Mouse (Mus musculus): ENCODE measurements around the gene Supt3. TPM values are rescaled to one million over a fixed set of nuclear protein-coding genes. Genes with fewer than 3 reads are reported as not detected.

Supt3 gene
- polyA plus RNA-seq, 1 experiment from 2014 or later, result 18.6 TPM

DNA sequence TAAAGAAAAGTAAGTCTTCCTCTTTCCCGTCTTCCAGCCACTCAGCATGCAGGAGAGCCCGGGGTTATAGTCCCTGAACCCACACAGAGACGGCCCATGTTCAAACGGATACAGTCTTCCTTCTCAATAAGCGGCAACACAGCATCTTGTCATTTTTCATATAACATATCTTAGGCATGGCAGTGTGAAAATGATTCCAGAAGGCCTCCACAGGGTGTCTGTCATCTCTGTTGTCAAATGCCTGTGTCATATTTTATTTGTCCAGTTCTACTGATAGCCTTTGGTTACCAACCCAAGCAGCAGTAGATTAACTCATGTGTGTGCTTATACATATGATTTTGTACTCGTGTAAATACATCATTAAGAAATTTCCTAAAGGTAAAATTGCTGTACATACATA lies 270.3 kb downstream of the Supt3 start:
- Histone ChIP-seq H3K27ac (no peak overlapping the region), H3K36me3 (no peaks in the 10 kb centered on the region), H3K4me3 (replicated peaks) (no peak overlapping the region), H3K4me2 (replicated peaks) (no peak overlapping the region), H3K9ac (no peak overlapping the region), H3K27me3 (replicated peaks) (no peaks in the 10 kb centered on the region), H3K4me1 (replicated peaks) (no peaks in the 10 kb centered on the region), H3K9me3 (no peaks in the 10 kb centered on the region)
- WGBS, result 85% methylated on average over 6 of the region's 6 CpGs
- ATAC-seq, result no peak

DNA sequence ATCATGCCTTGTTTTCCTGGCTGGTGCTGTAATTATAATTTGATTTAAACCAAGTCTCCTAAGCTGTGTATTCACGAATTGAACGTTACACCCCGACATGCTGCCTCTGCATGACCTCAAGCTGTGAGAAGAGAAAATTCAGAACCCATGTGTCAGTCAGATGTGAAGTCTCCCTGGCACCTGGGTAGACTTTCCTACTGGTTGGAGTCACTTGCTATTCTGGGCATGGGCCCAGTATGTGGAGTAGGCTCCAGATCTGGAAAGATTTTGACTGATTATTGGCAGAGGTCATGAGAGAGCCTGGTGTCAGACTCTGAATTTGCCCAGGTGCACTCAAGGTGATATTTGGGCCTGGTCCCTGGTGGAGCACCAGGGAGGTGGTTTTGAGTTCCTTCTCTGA lies 275.0 kb downstream of the Supt3 start:
- H3K27me3 ChIP-seq (replicated peaks), result no peaks in the 10 kb centered on the region
- H3K4me1 ChIP-seq (replicated peaks), result no peaks in the 10 kb centered on the region
- no peak overlapping the region for H3K4me2 ChIP-seq (replicated peaks)
- H3K27ac ChIP-seq, result no peak overlapping the region
- no peak overlapping the region for H3K4me3 ChIP-seq (replicated peaks)
- H3K9ac ChIP-seq, result no peak overlapping the region
- no peak for ATAC-seq
- no peaks in the 10 kb centered on the region for H3K36me3 ChIP-seq
- WGBS, result 89% methylated on average over 3 of the region's 3 CpGs
- H3K9me3 ChIP-seq, result no peaks in the 10 kb centered on the region

DNA sequence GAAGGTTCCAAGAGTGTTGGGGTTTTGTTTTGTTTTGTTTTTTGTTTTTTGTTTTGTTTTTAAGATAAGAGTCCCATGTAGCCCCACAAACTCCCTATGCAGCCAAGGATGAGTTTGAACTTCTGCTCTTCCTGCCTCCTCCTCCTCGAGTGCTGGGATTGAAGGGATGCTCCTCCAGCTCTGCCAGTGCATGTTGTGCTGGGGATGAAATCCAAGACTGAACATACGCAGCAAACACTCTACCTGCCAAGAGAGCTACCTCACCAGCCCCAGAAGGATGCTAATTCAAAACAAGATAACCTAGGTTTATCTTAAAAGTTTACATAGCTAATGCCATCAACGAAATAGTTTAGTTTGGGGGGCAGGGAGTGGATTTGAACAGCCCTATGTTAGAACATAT lies 276.4 kb downstream of the Supt3 start:
- no peak for ATAC-seq
- H3K27ac ChIP-seq, result no peak overlapping the region
- WGBS, result 79% methylated on average over 3 of the region's 3 CpGs

DNA sequence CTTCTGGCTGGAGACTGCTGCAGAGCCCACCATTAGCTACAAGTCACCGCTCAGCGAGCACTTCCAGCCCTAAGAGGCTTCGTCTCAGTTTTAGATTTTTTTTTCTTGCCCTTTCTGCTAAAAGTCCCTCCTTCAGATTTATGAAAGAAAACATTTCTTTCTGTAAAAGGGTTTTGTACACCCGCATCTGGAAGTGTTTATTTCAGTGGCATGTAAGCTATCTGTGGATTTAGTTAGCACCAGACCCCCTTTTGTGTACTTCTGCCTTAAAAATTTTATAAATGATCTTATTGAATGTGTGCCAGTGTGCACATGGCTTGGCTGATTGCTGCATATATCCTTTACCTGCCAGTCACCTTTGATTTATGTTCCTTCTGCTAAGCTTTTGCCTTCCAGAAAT lies 277.6 kb downstream of the Supt3 start:
- no peak overlapping the region for H3K4me2 ChIP-seq (replicated peaks)
- no peak for ATAC-seq
- H3K36me3 ChIP-seq, result no peaks in the 10 kb centered on the region
- no peak overlapping the region for H3K27ac ChIP-seq
- no peak overlapping the region for H3K9ac ChIP-seq
- no peaks in the 10 kb centered on the region for H3K4me1 ChIP-seq (replicated peaks)
- WGBS, result 57% methylated on average over 4 of the region's 4 CpGs
- no peaks in the 10 kb centered on the region for H3K9me3 ChIP-seq
- H3K4me3 ChIP-seq (replicated peaks), result no peak overlapping the region
- no peaks in the 10 kb centered on the region for H3K27me3 ChIP-seq (replicated peaks)

More for the DNA sequence above, 276.4 kb downstream of the Supt3 start:
- Histone ChIP-seq H3K27me3 (replicated peaks) (no peaks in the 10 kb centered on the region), H3K9ac (no peak overlapping the region), H3K4me3 (replicated peaks) (no peak overlapping the region), H3K9me3 (no peaks in the 10 kb centered on the region), H3K4me2 (replicated peaks) (no peak overlapping the region), H3K4me1 (replicated peaks) (no peaks in the 10 kb centered on the region), H3K36me3 (no peaks in the 10 kb centered on the region)

- H3K4me3 ChIP-seq (replicated peaks), result no peak overlapping the region
- H3K4me1 ChIP-seq (replicated peaks), result no peaks in the 10 kb centered on the region
- no peaks in the 10 kb centered on the region for H3K27me3 ChIP-seq (replicated peaks)
- H3K9ac ChIP-seq, result no peak overlapping the region
- H3K27ac ChIP-seq, result no peak overlapping the region
- no peaks in the 10 kb centered on the region for H3K36me3 ChIP-seq
- ATAC-seq, result no peak
- no peaks in the 10 kb centered on the region for H3K9me3 ChIP-seq
- H3K4me2 ChIP-seq (replicated peaks), result no peak overlapping the region
- WGBS, result 84% methylated on average over 2 of the region's 2 CpGs
These were observed 279.9 kb downstream of the Supt3 start for GRCm38 (mm10) chr17:45056894-45057293.

GRCm38 (mm10) chr17:45057780-45058179 lies 280.8 kb downstream of the Supt3 start:
- Histone ChIP-seq H3K27me3 (replicated peaks) (no peaks in the 10 kb centered on the region), H3K9ac (no peak overlapping the region), H3K9me3 (no peaks in the 10 kb centered on the region), H3K36me3 (no peaks in the 10 kb centered on the region), H3K27ac (no peak overlapping the region), H3K4me2 (replicated peaks) (no peak overlapping the region), H3K4me3 (replicated peaks) (no peak overlapping the region), H3K4me1 (replicated peaks) (no peaks in the 10 kb centered on the region)
- WGBS, result 79% methylated on average over 6 of the region's 6 CpGs
- ATAC-seq, result no peak

- Histone ChIP-seq H3K4me1 (replicated peaks) (no peaks in the 10 kb centered on the region), H3K9me3 (no peaks in the 10 kb centered on the region), H3K4me3 (replicated peaks) (no peak overlapping the region), H3K27ac (no peak overlapping the region), H3K27me3 (replicated peaks) (no peaks in the 10 kb centered on the region), H3K36me3 (no peaks in the 10 kb centered on the region), H3K9ac (no peak overlapping the region), H3K4me2 (replicated peaks) (no peak overlapping the region)
- 66% methylated on average over 6 of the region's 6 CpGs for WGBS
- ATAC-seq, result no peak
These were observed 281.8 kb downstream of the Supt3 start for GRCm38 (mm10) chr17:45058566-45059363.

GRCm38 (mm10) chr17:45063776-45064175 lies 286.8 kb downstream of the Supt3 start:
- no peaks in the 10 kb centered on the region for H3K36me3 ChIP-seq
- no peak overlapping the region for H3K4me2 ChIP-seq (replicated peaks)
- WGBS, result 69% methylated on average over 5 of the region's 5 CpGs
- no peak overlapping the region for H3K4me3 ChIP-seq (replicated peaks)
- H3K27ac ChIP-seq, result no peak overlapping the region
- no peaks in the 10 kb centered on the region for H3K4me1 ChIP-seq (replicated peaks)
- no peaks in the 10 kb centered on the region for H3K27me3 ChIP-seq (replicated peaks)
- no peaks in the 10 kb centered on the region for H3K9me3 ChIP-seq
- ATAC-seq, result no peak
- H3K9ac ChIP-seq, result no peak overlapping the region

GRCm38 (mm10) chr17:45065465-45065864 lies 288.5 kb downstream of the Supt3 start:
- no peak overlapping the region for H3K4me3 ChIP-seq (replicated peaks)
- no peaks in the 10 kb centered on the region for H3K27me3 ChIP-seq (replicated peaks)
- ATAC-seq, result no peak
- no peak overlapping the region for H3K27ac ChIP-seq
- H3K9ac ChIP-seq, result no peak overlapping the region
- no peak overlapping the region for H3K4me2 ChIP-seq (replicated peaks)
- no peaks in the 10 kb centered on the region for H3K4me1 ChIP-seq (replicated peaks)
- 77% methylated on average over 2 of the region's 2 CpGs for WGBS
- no peaks in the 10 kb centered on the region for H3K9me3 ChIP-seq
- no peaks in the 10 kb centered on the region for H3K36me3 ChIP-seq

DNA sequence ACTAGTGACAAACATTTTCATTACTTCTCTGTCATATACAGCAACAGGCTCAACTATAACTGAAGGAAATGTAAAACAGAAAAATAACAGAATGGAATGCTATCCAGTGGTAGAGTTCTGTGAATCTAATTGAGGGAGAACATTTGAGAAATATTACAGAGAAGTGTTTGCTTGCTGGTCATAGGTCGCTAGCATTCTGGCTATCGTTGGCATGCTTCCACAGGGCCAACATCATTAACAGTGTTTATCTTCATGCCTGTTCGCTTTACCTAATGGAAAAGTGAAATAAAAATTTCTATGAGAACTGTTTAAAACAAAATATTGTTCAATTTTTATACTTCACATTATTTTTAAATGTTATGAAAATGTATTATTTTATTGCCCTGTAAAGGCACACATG lies 290.5 kb downstream of the Supt3 start:
- Histone ChIP-seq H3K27ac (no peak overlapping the region), H3K9ac (no peak overlapping the region), H3K4me1 (replicated peaks) (no peaks in the 10 kb centered on the region), H3K4me3 (replicated peaks) (no peak overlapping the region), H3K4me2 (replicated peaks) (no peak overlapping the region), H3K36me3 (no peaks in the 10 kb centered on the region), H3K27me3 (replicated peaks) (no peaks in the 10 kb centered on the region), H3K9me3 (no peaks in the 10 kb centered on the region)
- WGBS, result 74% methylated on average over 3 of the region's 3 CpGs
- no peak for ATAC-seq

- H3K4me3 ChIP-seq (replicated peaks), result no peak overlapping the region
- no peaks in the 10 kb centered on the region for H3K4me1 ChIP-seq (replicated peaks)
- no peak for ATAC-seq
- no peak overlapping the region for H3K4me2 ChIP-seq (replicated peaks)
- H3K9ac ChIP-seq, result no peak overlapping the region
- H3K27me3 ChIP-seq (replicated peaks), result no peaks in the 10 kb centered on the region
- H3K27ac ChIP-seq, result no peak overlapping the region
- 72% methylated on average over 7 of the region's 7 CpGs for WGBS
- no peaks in the 10 kb centered on the region for H3K9me3 ChIP-seq
- no peaks in the 10 kb centered on the region for H3K36me3 ChIP-seq
These were observed 291.4 kb downstream of the Supt3 start for GRCm38 (mm10) chr17:45068321-45068720.

- Histone ChIP-seq H3K9me3 (no peaks in the 10 kb centered on the region), H3K27me3 (replicated peaks) (no peaks in the 10 kb centered on the region), H3K4me2 (replicated peaks) (no peak overlapping the region), H3K9ac (no peak overlapping the region), H3K36me3 (no peaks in the 10 kb centered on the region), H3K4me1 (replicated peaks) (no peaks in the 10 kb centered on the region), H3K4me3 (replicated peaks) (no peak overlapping the region), H3K27ac (no peak overlapping the region)
- no peak for ATAC-seq
- WGBS, result 73% methylated on average over 7 of the region's 7 CpGs
These were observed 295.8 kb downstream of the Supt3 start for GRCm38 (mm10) chr17:45072495-45073347.

GRCm38 (mm10) chr17:45073348-45073634 lies 296.3 kb downstream of the Supt3 start:
- no peak overlapping the region for H3K4me3 ChIP-seq (replicated peaks)
- no peaks in the 10 kb centered on the region for H3K4me1 ChIP-seq (replicated peaks)
- no peak overlapping the region for H3K4me2 ChIP-seq (replicated peaks)
- H3K27me3 ChIP-seq (replicated peaks), result no peaks in the 10 kb centered on the region
- H3K9me3 ChIP-seq, result no peaks in the 10 kb centered on the region
- no peaks in the 10 kb centered on the region for H3K36me3 ChIP-seq
- H3K27ac ChIP-seq, result no peak overlapping the region
- ATAC-seq, result no peak
- WGBS, result 95% methylated on average over 8 of the region's 8 CpGs
- no peak overlapping the region for H3K9ac ChIP-seq

Measured in intestine, embryonic 15.5 days (tissue).